Mouse (Mus musculus) thymus, adult 2 months (tissue): ENCODE measurements around the gene Mylk. TPM values are rescaled to one million over a fixed set of nuclear protein-coding genes. Genes with fewer than 3 reads are reported as not detected.

Source experiments
- DNase-seq: peaks from one replicate; pipeline ENCODE4 v3.0.0; 2021
- H3K27ac ChIP-seq: fragments of 200-500 bp; 2 replicates; pipeline ENCODE4 v1.5.1; 2012; ENCODE audit warnings: low read length, control low read depth; ENCODE audit not compliant: control insufficient read depth, insufficient read depth
- H3K27me3 ChIP-seq: fragments of 200-500 bp; 2 replicates; pipeline ENCODE4 v1.6.1; 2012; ENCODE audit warnings: mild to moderate bottlenecking, low read length, moderate library complexity, mixed read lengths; ENCODE audit not compliant: control insufficient read depth, insufficient read depth
- H3K36me3 ChIP-seq: fragments of 200-500 bp; 2 replicates; pipeline ENCODE4 v1.6.1; 2012; ENCODE audit warnings: mild to moderate bottlenecking, low read length, moderate library complexity; ENCODE audit not compliant: control insufficient read depth, insufficient read depth
- H3K4me1 ChIP-seq: fragments of 200-500 bp; replicated peaks from 2 replicates; pipeline ENCODE4 v1.6.1; 2012; ENCODE audit warnings: low read length; ENCODE audit not compliant: control insufficient read depth, insufficient read depth
- H3K4me3 ChIP-seq: fragments of 200-500 bp; 2 replicates; pipeline ENCODE4 v1.5.1; 2012; ENCODE audit warnings: mild to moderate bottlenecking, low read length, control low read depth, moderate library complexity; ENCODE audit not compliant: control insufficient read depth, insufficient read depth
- CTCF ChIP-seq: fragments of 200-500 bp; IDR thresholded peaks from 2 replicates; pipeline ENCODE4 v1.5.1; 2012; ENCODE audit warnings: mild to moderate bottlenecking, control low read depth, low read length, moderate library complexity, borderline replicate concordance; ENCODE audit not compliant: control insufficient read depth, poor library complexity, insufficient read depth; ENCODE audit errors: extremely low read depth
- POLR2A ChIP-seq: fragments of 200-500 bp; IDR thresholded peaks from 2 replicates; pipeline ENCODE4 v1.6.1; 2012; ENCODE audit warnings: mild to moderate bottlenecking, low read length, control low read depth, moderate library complexity; ENCODE audit not compliant: control insufficient read depth, poor library complexity, insufficient read depth; ENCODE audit errors: extremely low read depth
- WGBS: fragments of 180-500 bp; shearing (Covaris S2); methylation state at CpG from one replicate; pipeline ENCODE4 v1.1.7; 2018; 5-methylcytosine and 5-hydroxymethylcytosine counted together
- polyA plus RNA-seq: library from polyadenylated mRNA; depleted of rRNA; stranded (reverse); fragments of >200 nt; gene quantifications from 2 replicates; pipeline ENCODE4 v1.2.3, GENCODE M21; 2012

The Mylk gene
- polyA plus RNA-seq, 1 experiment, result 7.2 TPM

DNA sequence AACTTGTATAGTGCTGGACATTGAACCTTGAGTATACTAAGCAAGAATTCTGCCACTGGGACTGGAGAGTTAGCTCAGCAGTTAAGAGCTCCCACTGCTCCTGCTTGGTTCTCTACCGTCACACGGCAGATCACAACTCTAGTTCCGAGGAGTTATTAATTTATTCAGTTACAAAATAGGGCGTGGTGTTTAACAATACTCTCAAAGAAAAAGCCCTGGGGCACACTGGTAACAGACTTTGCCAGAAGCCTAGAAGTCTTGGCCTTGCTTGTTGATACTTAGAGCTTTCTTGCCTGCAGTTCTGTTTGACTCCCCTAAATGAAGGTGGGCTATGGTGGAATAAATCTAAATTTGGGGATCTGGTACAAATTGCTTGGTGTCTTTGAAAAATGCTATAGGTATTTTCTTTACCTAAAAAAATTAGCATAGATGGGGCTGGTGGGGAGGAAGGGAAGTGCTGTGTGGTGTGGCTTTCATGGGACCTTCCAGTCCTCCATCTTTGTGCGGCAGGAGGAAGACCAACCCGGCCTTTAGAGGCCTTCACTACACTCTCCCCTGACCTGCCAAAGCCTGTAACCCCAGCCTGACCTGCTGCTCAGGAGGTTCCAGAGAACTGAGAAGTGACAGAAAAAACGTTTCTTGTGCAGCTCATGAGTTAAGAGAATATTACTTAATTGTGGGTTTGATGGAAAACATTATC lies 94.1 kb downstream of the Mylk start:
- no peak for DNase-seq
- TF ChIP-seq CTCF (no peak), POLR2A (no peak)
- WGBS, result 84% methylated on average over 7 of the region's 7 CpGs
- Histone ChIP-seq H3K27me3 (no peaks in the 10 kb centered on the region), H3K4me1 (no peaks in the 10 kb centered on the region), H3K4me3 (no peak overlapping the region), H3K36me3 (no peaks in the 10 kb centered on the region), H3K27ac (no peak overlapping the region)

DNA sequence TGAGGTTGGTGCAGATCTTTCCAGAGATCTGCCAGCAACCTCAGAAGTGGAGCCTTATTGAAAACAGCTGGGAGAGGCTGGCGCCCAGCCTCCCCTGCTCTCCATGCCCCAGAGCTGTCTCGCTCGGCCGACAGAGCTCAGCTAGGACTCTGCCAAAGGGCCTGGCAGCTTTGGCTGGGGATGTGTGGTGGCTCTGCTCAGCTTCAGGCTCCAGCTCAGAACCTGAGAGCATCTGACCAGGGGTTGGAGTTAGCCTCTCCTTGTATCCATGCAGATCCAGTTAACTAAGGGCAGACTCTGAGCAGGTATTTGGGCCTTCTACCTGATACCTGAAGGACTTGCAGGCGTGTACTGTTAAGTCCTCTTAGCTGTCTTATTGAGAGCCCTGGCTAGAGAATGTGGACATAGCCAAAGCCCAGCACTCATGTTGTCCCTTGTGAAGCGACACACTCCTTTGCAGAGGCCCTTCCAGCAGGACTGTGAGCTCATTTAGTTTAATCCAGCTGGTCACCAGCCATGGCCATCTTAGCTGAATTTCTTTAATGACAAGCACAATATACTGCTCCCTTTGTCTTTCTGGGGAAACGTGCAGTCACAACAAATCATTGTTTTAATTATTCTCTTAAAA lies 94.8 kb downstream of the Mylk start:
- Histone ChIP-seq H3K36me3 (no peaks in the 10 kb centered on the region), H3K27me3 (no peaks in the 10 kb centered on the region), H3K4me3 (no peak overlapping the region), H3K27ac (no peak overlapping the region), H3K4me1 (no peaks in the 10 kb centered on the region)
- 92% methylated on average over 7 of the region's 7 CpGs for WGBS
- DNase-seq, result no peak
- TF ChIP-seq CTCF (no peak), POLR2A (no peak)

DNA sequence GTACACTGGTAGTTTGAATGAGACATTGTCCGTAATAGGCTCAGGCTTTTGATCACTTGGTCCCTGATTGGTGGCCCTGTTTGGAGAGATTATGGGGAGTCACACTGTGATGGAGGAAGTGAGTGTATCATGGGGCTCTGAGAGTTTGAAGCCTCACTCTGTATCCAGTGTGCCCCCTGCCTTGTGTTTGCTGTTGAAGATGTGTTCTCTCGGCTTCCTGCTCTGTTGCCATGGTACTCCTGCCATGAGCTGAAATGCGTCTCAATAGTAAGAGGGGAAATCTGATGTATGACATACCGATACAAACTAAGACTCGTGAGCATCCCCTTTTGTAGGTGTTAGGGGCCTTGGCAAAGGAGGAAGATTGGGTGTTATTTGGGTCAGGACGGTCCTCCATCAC lies 99.8 kb downstream of the Mylk start:
- TF ChIP-seq POLR2A, result no peak
- no peak for TF ChIP-seq CTCF
- H3K27me3 ChIP-seq, result no peaks in the 10 kb centered on the region
- WGBS, result 97% methylated on average over 6 of the region's 6 CpGs
- no peak overlapping the region for H3K4me3 ChIP-seq
- no peak overlapping the region for H3K27ac ChIP-seq
- peaks cover 3% of the 10 kb centered on the region; the same call in 1 of the 2 replicates for H3K4me1 ChIP-seq
- no peak for DNase-seq
- no peaks in the 10 kb centered on the region for H3K36me3 ChIP-seq

DNA sequence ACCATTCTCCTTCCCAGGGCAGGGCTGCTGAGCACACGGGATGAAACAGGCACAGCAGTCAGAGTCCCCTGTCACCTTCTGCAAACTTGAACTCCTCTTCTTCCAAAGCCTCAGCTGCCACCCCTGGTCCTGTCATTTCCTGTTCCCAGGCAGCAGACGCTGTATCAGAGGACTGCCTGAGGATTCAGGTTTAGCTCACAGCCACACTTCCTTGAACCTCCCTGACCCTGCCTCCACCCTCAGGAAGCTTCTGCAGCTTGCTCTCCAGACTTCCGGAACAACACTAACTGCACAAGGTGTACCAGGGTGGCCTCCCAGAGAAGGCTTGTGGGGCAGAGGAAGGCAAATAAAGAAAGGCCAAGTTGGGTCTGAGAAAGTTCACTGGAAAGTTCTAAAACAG lies 102.6 kb downstream of the Mylk start:
- Histone ChIP-seq H3K4me1 (peaks cover 3% of the 10 kb centered on the region; the same call in 1 of the 2 replicates), H3K4me3 (no peak overlapping the region)
- TF ChIP-seq CTCF (no peak), POLR2A (no peak)

DNA sequence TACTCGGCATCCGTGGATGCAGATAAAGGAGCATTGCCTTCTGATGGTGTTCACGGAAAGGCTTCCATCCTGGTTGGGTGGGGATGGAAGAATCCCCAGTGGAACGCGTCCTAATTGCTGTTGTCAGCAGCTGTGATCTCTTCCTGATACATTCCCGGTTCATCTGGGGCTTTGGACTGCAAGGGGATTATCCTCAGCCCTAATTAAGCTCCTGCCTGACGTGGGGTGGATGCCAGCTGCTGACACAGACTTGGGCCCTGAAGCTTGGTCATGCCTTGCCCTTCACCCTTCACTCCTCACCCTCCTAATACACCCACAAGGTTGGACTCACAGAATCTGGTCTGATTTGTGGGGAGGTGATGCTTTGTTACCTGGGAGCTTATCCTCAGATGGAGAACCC lies 109.1 kb downstream of the Mylk start:
- H3K27me3 ChIP-seq, result no peaks in the 10 kb centered on the region
- peaks cover 11% of the 10 kb centered on the region; the same call in 1 of the 2 replicates for H3K4me1 ChIP-seq
- DNase-seq, result no peak
- no peak overlapping the region for H3K4me3 ChIP-seq
- no peak overlapping the region for H3K27ac ChIP-seq
- no peak for TF ChIP-seq POLR2A
- H3K36me3 ChIP-seq, result no peaks in the 10 kb centered on the region
- 94% methylated on average over 7 of the region's 7 CpGs for WGBS

More for the DNA sequence above, 102.6 kb downstream of the Mylk start:
- DNase-seq, result no peak
- Histone ChIP-seq H3K36me3 (no peaks in the 10 kb centered on the region), H3K27me3 (no peaks in the 10 kb centered on the region), H3K27ac (no peak overlapping the region)
- 27% methylated on average over 3 of the region's 3 CpGs for WGBS

DNA sequence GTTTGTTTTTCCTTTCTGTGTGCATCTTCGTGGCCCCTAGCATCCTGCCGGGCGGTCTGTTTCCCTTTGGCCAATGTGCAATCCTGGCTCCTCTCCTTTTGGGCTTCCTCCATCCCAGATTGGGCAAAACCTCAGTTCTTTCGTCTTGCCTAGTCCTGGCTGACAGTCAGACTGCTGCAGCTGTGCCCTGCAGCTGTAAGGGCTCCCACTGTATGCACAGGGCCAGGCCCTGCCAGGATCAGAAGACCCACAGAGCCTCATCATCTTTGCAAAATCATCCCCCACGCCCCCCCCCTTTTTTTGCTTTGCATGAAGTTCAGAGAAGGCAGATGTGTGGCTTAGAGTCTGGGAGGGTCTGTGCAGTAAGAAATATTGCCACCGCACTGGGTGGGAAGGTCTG lies 110.1 kb downstream of the Mylk start:
- Histone ChIP-seq H3K36me3 (no peaks in the 10 kb centered on the region), H3K4me3 (no peak overlapping the region), H3K27ac (no peak overlapping the region), H3K4me1 (peaks cover 8% of the 10 kb centered on the region; the same call in 1 of the 2 replicates), H3K27me3 (no peaks in the 10 kb centered on the region)
- DNase-seq, result no peak
- TF ChIP-seq POLR2A (no peak), CTCF (no peak)
- WGBS, result 36% methylated on average over 6 of the region's 6 CpGs
